Mouse (Mus musculus): ENCODE results near the gene Gm20695.

GRCm38 (mm10) chr16:3872216-3873047 is 12.0 kb upstream of the Gm20695 start, which contains the start of gene Naa60:
- TF ChIP-seq CTCF (IDR thresholded peaks at IDR 0.05; ENCODE audit: low read depth) (no peak), EP300 (IDR thresholded peaks at IDR 0.05; ENCODE audit: low read depth) (no peak)
